Mouse (Mus musculus) kidney, postnatal 0 days (tissue): ENCODE data around the gene Arfip2. TPM values are rescaled to one million over a fixed set of nuclear protein-coding genes. Genes with fewer than 3 reads are reported as not detected.

Experiments
- ATAC-seq: fragments of 200-750 bp; cut with Nextera tagmentation; replicated peaks from 2 replicates; pipeline ENCODE4 v1.8.0; 2017; ENCODE audit warnings: low read depth, moderate number of reproducible peaks, moderate TSS enrichment, moderate library complexity; ENCODE audit not compliant: low FRiP score
- DNase-seq: peaks from one replicate; pipeline ENCODE4 v3.0.0-alpha.2; 2016; ENCODE audit warnings: low spot score
- H3K27ac ChIP-seq: fragments of 300-500 bp; sonication (generic); 2 replicates; pipeline ENCODE4 v1.5.1; 2014; ENCODE audit warnings: mild to moderate bottlenecking
- H3K27me3 ChIP-seq: fragments of 300-500 bp; sonication (generic); 2 replicates; pipeline ENCODE4 v1.6.1; 2014; ENCODE audit warnings: low read length, mixed read lengths; ENCODE audit not compliant: insufficient read depth
- H3K36me3 ChIP-seq: fragments of 300-500 bp; sonication (generic); 2 replicates; pipeline ENCODE4 v1.6.1; 2014; ENCODE audit warnings: low read length, mixed read lengths; ENCODE audit not compliant: insufficient read depth
- H3K4me1 ChIP-seq: fragments of 300-500 bp; sonication (generic); replicated peaks from 2 replicates; pipeline ENCODE4 v1.6.1; 2014; ENCODE audit warnings: antibody characterized with exemption, low read length, mixed read lengths; ENCODE audit not compliant: insufficient read depth
- H3K4me2 ChIP-seq: fragments of 300-500 bp; sonication (generic); 2 replicates; pipeline ENCODE4 v1.6.1; 2014; ENCODE audit warnings: mild to moderate bottlenecking, low read length, moderate library complexity, mixed read lengths
- H3K4me3 ChIP-seq: fragments of 300-500 bp; sonication (generic); replicated peaks from 2 replicates; pipeline ENCODE4 v1.5.1; 2014; ENCODE audit warnings: low read depth, low read length
- H3K9ac ChIP-seq: fragments of 300-500 bp; sonication (generic); 2 replicates; pipeline ENCODE4 v1.6.1; 2014; ENCODE audit warnings: low read depth, low read length
- H3K9me3 ChIP-seq: fragments of 300-500 bp; sonication (generic); replicated peaks from 2 replicates; pipeline ENCODE4 v1.6.1; 2016; ENCODE audit warnings: low read length, inconsistent platforms, mixed read lengths
- CTCF ChIP-seq: IDR thresholded peaks from 2 replicates; pipeline ENCODE4 v1.5.1; 2016; ENCODE audit warnings: antibody characterized with exemption, low read depth, mild to moderate bottlenecking, moderate library complexity
- WGBS: fragments of 180-500 bp; shearing (Covaris S2); extraction: QIAGEN DNeasy Blood & Tissue Kit; methylation state at CpG from one replicate; pipeline ENCODE4 v1.1.7; 2014; 5-methylcytosine and 5-hydroxymethylcytosine counted together
- polyA plus RNA-seq: library from polyadenylated mRNA; unstranded; fragments of >200 nt; fragmentation: Nextera tagmentation; extraction: Ambion mirVana; gene quantifications from 2 replicates; pipeline ENCODE4 v1.2.1, GENCODE M21; 2015

Arfip2 gene
- polyA plus RNA-seq, 1 experiment from 2014 or later: 72.0 TPM

DNA sequence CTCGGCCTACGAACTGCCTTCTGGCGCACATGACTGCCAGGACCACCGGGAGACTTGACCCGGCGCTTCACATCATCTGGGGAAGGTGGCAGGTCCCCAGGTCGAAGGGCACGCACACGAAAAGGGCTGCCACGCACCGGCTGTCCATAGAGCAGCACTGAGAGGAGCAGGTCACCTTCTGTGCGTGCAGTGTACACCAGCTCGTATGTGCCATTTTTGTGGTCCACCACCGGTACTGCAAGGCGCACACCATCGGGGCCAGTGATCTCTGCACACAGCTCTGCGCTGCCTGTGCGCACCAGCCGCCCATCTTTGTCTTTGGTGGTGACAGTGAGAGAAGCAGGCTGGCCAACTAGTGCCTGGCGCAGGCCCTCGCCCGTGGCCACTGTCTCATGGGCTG is 22.4 kb downstream of the Arfip2 start:
- 96% methylated on average over 22 of the region's 22 CpGs for WGBS

DNA sequence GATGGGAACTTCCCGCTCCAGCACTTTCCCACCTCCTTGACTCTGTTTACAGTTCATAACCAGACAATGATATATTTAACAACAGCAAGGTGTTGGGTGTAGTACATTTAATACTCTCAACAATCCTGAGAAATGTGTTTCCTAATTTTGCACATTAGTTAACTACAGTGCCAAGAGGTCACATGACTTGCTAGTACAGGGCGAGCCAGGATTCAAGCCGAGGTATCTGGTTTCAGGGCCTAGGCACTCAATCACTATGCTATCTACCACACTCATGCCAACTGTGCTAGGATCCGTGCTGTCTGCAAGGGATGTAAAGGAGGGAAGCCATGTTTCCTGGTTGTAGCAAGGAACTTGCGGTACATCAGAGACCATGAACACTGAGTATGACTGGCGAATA is 23.7 kb downstream of the Arfip2 start:
- 68% methylated on average over 6 of the region's 6 CpGs for WGBS
- no peak overlapping the region for H3K27ac ChIP-seq
- H3K4me3 ChIP-seq: no peak overlapping the region
- H3K36me3 ChIP-seq: peaks cover 59% of the 10 kb centered on the region
- no peak for TF ChIP-seq CTCF
- H3K9me3 ChIP-seq: no peaks in the 10 kb centered on the region
- no peak overlapping the region for H3K4me2 ChIP-seq
- no peaks in the 10 kb centered on the region for H3K4me1 ChIP-seq
- no peak for ATAC-seq
- no peaks in the 10 kb centered on the region for H3K27me3 ChIP-seq
- DNase-seq: no peak
- no peak overlapping the region for H3K9ac ChIP-seq

More for the DNA sequence above, 22.4 kb downstream of the Arfip2 start:
- H3K9ac ChIP-seq: no peak overlapping the region
- no peak overlapping the region for H3K27ac ChIP-seq
- H3K4me3 ChIP-seq: no peak overlapping the region
- no peak for TF ChIP-seq CTCF
- DNase-seq: no peak
- no peak for ATAC-seq
- H3K4me1 ChIP-seq: no peaks in the 10 kb centered on the region
- H3K36me3 ChIP-seq: peaks cover 47% of the 10 kb centered on the region
- H3K4me2 ChIP-seq: no peak overlapping the region
- no peaks in the 10 kb centered on the region for H3K27me3 ChIP-seq
- H3K9me3 ChIP-seq: no peaks in the 10 kb centered on the region

DNA sequence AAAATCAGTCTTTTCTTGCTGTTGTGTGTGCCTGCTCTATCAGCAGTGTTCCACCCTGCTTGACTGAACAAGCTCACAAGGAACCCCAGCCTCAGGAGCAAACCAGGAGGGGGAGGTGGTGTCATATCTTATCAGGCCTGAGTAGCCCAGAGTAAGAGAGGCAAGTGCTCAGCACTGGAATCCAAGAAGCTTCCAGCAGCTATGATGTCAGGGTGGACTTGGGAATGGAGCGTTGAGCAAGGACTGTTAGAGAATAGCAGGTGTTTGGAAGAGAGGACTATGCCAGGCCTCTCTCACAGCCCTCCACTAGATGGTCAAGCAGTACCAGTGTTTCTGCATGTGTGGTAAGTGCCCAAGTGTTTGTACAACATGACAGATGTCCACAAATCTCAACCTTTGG is 24.5 kb downstream of the Arfip2 start:
- peaks cover 68% of the 10 kb centered on the region for H3K36me3 ChIP-seq
- no peak overlapping the region for H3K4me2 ChIP-seq
- no peak overlapping the region for H3K9ac ChIP-seq

DNA sequence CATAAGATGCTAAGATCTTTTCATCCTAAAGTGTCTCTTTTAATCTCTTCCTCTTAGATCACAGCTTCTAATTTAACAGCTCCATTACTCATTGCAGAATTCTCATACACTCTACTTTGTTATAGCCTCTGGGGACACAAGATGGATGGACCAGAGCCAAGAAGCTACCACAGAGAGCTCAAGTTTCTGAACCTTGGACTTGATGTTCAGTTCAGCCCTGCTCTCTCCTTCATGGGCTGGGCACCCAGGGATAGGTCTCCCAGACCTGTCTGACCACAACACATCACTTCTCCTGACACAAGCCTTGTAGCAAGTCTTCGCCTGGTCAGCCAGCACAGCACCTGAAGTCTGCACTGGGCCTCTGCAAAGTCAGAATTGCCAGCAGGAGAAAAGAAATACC is 25.8 kb downstream of the Arfip2 start:
- Histone ChIP-seq H3K9me3 (no peaks in the 10 kb centered on the region), H3K4me3 (no peak overlapping the region), H3K4me1 (no peaks in the 10 kb centered on the region), H3K27me3 (no peaks in the 10 kb centered on the region), H3K36me3 (peaks cover 70% of the 10 kb centered on the region), H3K9ac (no peak overlapping the region), H3K4me2 (no peak overlapping the region), H3K27ac (no peak overlapping the region)
- DNase-seq: no peak
- WGBS: 91% methylated on average over 1 of the region's 1 CpGs
- no peak for ATAC-seq
- TF ChIP-seq CTCF: no peak

More for the DNA sequence above, 24.5 kb downstream of the Arfip2 start:
- no peaks in the 10 kb centered on the region for H3K4me1 ChIP-seq
- H3K4me3 ChIP-seq: no peak overlapping the region
- no peaks in the 10 kb centered on the region for H3K27me3 ChIP-seq
- ATAC-seq: no peak
- DNase-seq: no peak
- no peak for TF ChIP-seq CTCF
- no peaks in the 10 kb centered on the region for H3K9me3 ChIP-seq
- WGBS: 68% methylated on average over 1 of the region's 1 CpGs
- no peak overlapping the region for H3K27ac ChIP-seq

DNA sequence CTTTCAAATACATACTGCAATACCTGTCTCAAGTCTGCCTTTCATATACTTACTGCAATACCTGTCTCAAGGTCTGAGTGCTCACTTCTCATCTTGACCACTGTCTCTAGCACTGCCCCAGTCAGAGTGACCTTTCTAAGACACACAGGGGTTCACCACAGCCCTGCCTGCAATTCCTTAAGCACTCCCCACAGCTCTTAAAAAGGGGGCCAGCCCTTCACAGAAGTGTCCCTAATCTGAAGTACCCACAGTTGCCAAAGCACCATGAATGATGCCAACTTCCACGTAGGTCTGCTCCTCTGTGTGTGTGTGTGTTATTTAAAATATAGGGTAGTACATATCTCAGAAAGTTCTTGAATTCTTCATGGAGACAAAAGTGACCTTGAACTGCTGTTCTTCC is 28.4 kb downstream of the Arfip2 start:
- TF ChIP-seq CTCF: no peak
- Histone ChIP-seq H3K4me2 (no peak overlapping the region), H3K27me3 (no peaks in the 10 kb centered on the region), H3K9ac (no peak overlapping the region), H3K4me1 (no peaks in the 10 kb centered on the region), H3K9me3 (no peaks in the 10 kb centered on the region), H3K36me3 (peaks cover 48% of the 10 kb centered on the region), H3K27ac (no peak overlapping the region), H3K4me3 (no peak overlapping the region)
- ATAC-seq (no peak), DNase-seq (no peak)
- 93% methylated on average over 1 of the region's 1 CpGs for WGBS

DNA sequence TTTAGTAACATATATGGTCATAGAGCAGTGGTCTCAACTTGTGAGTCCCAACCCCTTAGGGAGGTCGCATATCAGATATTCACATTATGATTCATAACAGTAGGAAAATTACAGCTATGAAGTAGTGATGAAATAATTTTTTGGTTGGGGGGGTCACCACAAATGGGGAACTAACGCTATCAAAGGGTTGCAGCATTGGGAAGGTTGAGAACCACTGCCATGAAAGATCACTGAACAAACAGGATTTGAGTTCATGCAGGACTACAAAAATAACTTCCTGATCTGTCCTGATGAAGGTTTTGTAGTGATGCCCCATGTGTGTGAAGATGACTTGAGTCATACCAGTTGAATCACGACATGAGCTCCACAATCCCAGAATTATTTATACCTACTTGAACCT is 31.7 kb downstream of the Arfip2 start:
- ATAC-seq (no peak), DNase-seq (no peak)
- WGBS: 86% methylated on average over 3 of the region's 3 CpGs
- Histone ChIP-seq H3K27me3 (no peaks in the 10 kb centered on the region), H3K27ac (no peak overlapping the region), H3K4me3 (no peak overlapping the region), H3K4me1 (no peaks in the 10 kb centered on the region), H3K36me3 (peaks cover 37% of the 10 kb centered on the region), H3K9me3 (no peaks in the 10 kb centered on the region), H3K4me2 (no peak overlapping the region), H3K9ac (no peak overlapping the region)
- TF ChIP-seq CTCF: no peak
